Mouse (Mus musculus) liver, embryonic 16.5 days (tissue): ENCODE data around the gene Ccdc163. TPM values are rescaled to one million over a fixed set of nuclear protein-coding genes. Genes with fewer than 3 reads are reported as not detected.

Source experiments
- ATAC-seq: fragments of 200-750 bp; cut with Nextera tagmentation; 2 replicates; pipeline ENCODE4 v1.8.0; 2017; ENCODE audit warnings: low read depth, mild to moderate bottlenecking, moderate number of reproducible peaks, moderate library complexity
- H3K27ac ChIP-seq: fragments of 300-500 bp; sonication (generic); 2 replicates; pipeline ENCODE4 v1.5.1; 2014; ENCODE audit warnings: mild to moderate bottlenecking, low read length
- H3K27me3 ChIP-seq: fragments of 300-500 bp; sonication (generic); 2 replicates; pipeline ENCODE4 v1.6.1; 2014; ENCODE audit warnings: low read depth, low read length, mixed read lengths; ENCODE audit not compliant: control insufficient read depth, insufficient read depth
- H3K36me3 ChIP-seq: fragments of 300-500 bp; sonication (generic); 2 replicates; pipeline ENCODE4 v1.6.1; 2014; ENCODE audit warnings: mild to moderate bottlenecking; ENCODE audit not compliant: control insufficient read depth, insufficient read depth
- H3K4me1 ChIP-seq: fragments of 300-500 bp; sonication (generic); 2 replicates; pipeline ENCODE4 v1.6.1; 2014; ENCODE audit warnings: low read depth, low read length, mixed read lengths; ENCODE audit not compliant: control insufficient read depth
- H3K4me2 ChIP-seq: fragments of 300-500 bp; sonication (generic); 2 replicates; pipeline ENCODE4 v1.6.1; 2014; ENCODE audit warnings: low read depth, low read length, mixed read lengths
- H3K4me3 ChIP-seq: fragments of 300-500 bp; sonication (generic); 2 replicates; pipeline ENCODE4 v1.5.1; 2014; ENCODE audit warnings: low read depth, mild to moderate bottlenecking, low read length
- H3K9ac ChIP-seq: fragments of 300-500 bp; sonication (generic); 2 replicates; pipeline ENCODE4 v1.6.1; 2014; ENCODE audit warnings: low read depth, low read length
- H3K9me3 ChIP-seq: fragments of 300-500 bp; sonication (generic); replicated peaks from 2 replicates; pipeline ENCODE4 v1.6.1; 2016; ENCODE audit warnings: low read length; ENCODE audit not compliant: control insufficient read depth
- WGBS: fragments of 180-500 bp; shearing (Covaris S2); extraction: QIAGEN DNeasy Blood & Tissue Kit; methylation state at CpG from one replicate; pipeline ENCODE4 v1.1.7; 2014; ENCODE audit not compliant: insufficient replicate concordance; 5-methylcytosine and 5-hydroxymethylcytosine counted together
- polyA plus RNA-seq: library from polyadenylated mRNA; unstranded; fragments of >200 nt; fragmentation: Nextera tagmentation; extraction: Ambion mirVana; gene quantifications from 2 replicates; pipeline ENCODE4 v1.2.1, GENCODE M21; 2015

Gene Ccdc163
- polyA plus RNA-seq, 1 experiment from 2014 or later = 12.4 TPM

- H3K36me3 ChIP-seq = no peaks in the 10 kb centered on the region
- no peak for ATAC-seq
- H3K9me3 ChIP-seq = no peaks in the 10 kb centered on the region
- peaks cover 9% of the 10 kb centered on the region for H3K4me1 ChIP-seq
- no peaks in the 10 kb centered on the region for H3K27me3 ChIP-seq
- H3K4me2 ChIP-seq = no peak overlapping the region
- WGBS = 64% methylated on average over 1 of the region's 1 CpGs
- no peak overlapping the region for H3K4me3 ChIP-seq
- H3K9ac ChIP-seq = no peak overlapping the region
- H3K27ac ChIP-seq = no peak overlapping the region
Measured at GRCm38 (mm10) chr4:116712536-116712935, 4.2 kb downstream of the Ccdc163 start.

DNA sequence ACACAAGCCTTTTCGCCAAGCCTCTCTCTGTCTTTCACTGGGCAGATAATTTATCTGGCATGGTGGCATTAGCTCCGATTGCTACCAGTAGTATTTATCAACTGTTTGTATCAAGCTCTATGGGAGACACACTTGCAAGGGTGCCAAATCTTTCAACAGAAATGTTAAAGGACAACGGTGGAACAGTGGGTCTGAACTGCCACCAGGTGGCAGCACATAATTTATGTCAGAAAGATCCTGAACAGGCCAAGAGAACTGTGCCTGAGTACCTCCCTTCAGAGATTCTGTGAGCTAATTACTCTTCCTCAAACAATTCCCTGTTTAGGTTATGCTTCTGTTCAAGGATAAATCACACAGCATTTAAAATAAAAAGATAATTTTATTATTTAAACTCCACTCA lies 11.1 kb downstream of the Ccdc163 start:
- H3K4me3 ChIP-seq = no peak overlapping the region
- H3K36me3 ChIP-seq = no peaks in the 10 kb centered on the region
- peaks cover 2% of the 10 kb centered on the region; the same call in 1 of the 2 replicates for H3K27me3 ChIP-seq
- no peak overlapping the region for H3K4me2 ChIP-seq
- ATAC-seq = no peak
- WGBS = 15% methylated on average over 3 of the region's 3 CpGs
- H3K4me1 ChIP-seq = peaks cover 16% of the 10 kb centered on the region
- no peaks in the 10 kb centered on the region for H3K9me3 ChIP-seq
- H3K27ac ChIP-seq = no peak overlapping the region
- H3K9ac ChIP-seq = no peak overlapping the region

DNA sequence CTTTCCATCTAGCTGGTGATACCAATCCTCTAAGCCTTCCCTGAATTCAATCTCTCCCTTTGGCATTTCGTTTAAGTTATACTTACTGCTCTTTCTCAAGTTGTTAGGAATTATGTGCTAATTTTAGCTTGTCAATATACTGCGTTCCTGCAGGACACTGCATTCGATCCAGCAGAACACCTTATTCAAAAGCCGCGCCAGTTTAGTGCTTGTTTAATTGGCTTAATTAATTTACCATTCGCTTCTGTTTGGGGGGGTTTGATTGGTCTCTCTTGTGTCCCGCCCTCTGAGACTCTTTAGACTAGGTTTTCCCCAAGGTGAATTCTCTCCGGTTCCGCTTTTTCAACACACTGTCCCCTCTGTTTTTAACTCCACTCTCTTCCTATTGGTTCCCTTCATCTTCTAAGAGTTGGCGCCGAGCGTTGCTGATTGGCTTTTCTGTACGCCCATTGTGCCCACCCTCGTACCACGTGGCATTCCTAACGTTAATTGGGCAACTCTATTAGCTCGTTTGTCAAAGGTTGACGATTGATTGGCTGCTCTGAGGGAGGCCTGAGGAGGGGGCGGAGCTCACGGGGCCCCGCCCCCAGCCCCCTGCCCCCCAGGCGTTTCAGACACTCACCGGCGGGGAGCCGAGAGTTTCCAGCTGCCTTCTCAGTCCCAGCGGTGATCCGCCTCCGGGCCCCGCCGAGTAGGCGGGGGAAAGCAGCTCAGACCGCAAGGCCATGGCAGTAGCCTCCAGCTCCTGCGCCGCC lies 12.2 kb downstream of the Ccdc163 start, which contains the start of gene Tesk2:
Tesk2 (plus strand) TSS at position 606 of the 755 bp plus-strand sequence.
- under 1% methylated on average over 34 of the region's 34 CpGs for WGBS

DNA sequence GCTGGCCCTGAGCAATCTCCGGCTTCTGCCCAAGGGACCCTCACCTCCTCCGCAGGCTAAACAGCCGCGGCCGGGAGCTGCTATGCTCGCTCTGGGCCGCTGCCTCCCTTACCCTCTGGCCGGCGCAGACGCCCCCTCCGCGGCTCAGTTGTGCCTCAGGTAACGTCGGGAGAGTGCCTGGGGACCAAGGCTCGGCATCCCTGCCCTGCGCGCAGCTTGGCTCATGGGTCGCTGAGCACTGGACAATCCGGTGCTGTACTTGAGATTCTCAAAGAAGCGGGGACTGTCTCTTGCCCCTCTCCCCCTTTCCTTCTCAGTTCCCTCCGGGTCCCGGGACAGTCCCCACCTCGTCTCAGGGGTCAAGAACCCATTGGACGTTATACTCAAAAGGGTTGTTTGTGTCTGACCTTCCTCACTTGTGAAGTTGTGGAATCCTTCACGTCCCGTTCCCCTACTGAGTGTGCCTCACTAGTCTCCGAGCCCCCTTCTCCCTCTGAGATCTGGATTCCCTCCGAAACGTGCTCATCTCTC lies 12.9 kb downstream of the Ccdc163 start:
- Histone ChIP-seq H3K36me3 (no peaks in the 10 kb centered on the region), H3K4me1 (peaks cover 16% of the 10 kb centered on the region), H3K4me3 (peak overlapping the region; percentile 78), H3K4me2 (peak overlapping the region; percentile 93), H3K27me3 (peaks cover 2% of the 10 kb centered on the region; the same call in 1 of the 2 replicates), H3K27ac (peak overlapping the region; percentile 70), H3K9me3 (no peaks in the 10 kb centered on the region), H3K9ac (peak overlapping the region; percentile 87)
- no peak; the same call in 1 of the 2 replicates for ATAC-seq
- 1% methylated on average over 29 of the region's 29 CpGs for WGBS

More for the DNA sequence above, 12.2 kb downstream of the Ccdc163 start, which contains the start of gene Tesk2:
- peak within 1 kb of the TSS; percentile 78 for H3K4me3 ChIP-seq
- peaks cover 2% of the 10 kb centered on the region; the same call in 1 of the 2 replicates for H3K27me3 ChIP-seq
- peak; percentile 97 for ATAC-seq
- no peaks in the 10 kb centered on the region for H3K36me3 ChIP-seq
- H3K4me2 ChIP-seq = peak within 1 kb of the TSS; percentile 93
- peaks cover 16% of the 10 kb centered on the region for H3K4me1 ChIP-seq
- peak within 1 kb of the TSS; percentile 70 for H3K27ac ChIP-seq
- peak within 1 kb of the TSS; percentile 87 for H3K9ac ChIP-seq
- no peaks in the 10 kb centered on the region for H3K9me3 ChIP-seq

DNA sequence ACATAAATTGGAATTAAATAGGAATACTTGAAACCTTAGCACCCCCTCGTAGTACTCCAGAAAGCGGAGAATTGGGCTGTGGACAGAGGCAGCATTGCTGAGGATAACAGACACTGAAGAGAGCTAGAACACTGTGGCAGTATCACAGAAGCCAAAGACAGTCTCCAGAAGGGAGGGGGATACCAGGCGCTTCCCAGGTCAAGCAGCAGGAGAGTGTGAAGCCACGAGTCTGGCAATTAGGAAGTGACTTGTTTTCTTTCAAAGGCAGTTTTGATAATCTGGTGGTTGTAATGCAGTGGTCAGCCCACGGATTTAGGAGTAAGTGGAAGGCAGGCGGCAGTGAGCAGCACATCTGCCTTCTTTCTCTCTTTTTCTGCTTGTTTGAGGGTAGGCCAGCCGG lies 13.9 kb downstream of the Ccdc163 start:
- Histone ChIP-seq H3K4me3 (peak overlapping the region; percentile 78), H3K27me3 (peaks cover 2% of the 10 kb centered on the region; the same call in 1 of the 2 replicates), H3K27ac (no peak overlapping the region), H3K4me1 (peaks cover 16% of the 10 kb centered on the region), H3K9ac (no peak overlapping the region), H3K9me3 (no peaks in the 10 kb centered on the region), H3K36me3 (no peaks in the 10 kb centered on the region), H3K4me2 (peak overlapping the region; percentile 93)
- ATAC-seq = no peak
- WGBS = 48% methylated on average over 7 of the region's 7 CpGs

- Histone ChIP-seq H3K4me2 (no peak overlapping the region), H3K27me3 (peaks cover 2% of the 10 kb centered on the region; the same call in 1 of the 2 replicates), H3K4me1 (peaks cover 9% of the 10 kb centered on the region), H3K4me3 (no peak overlapping the region), H3K36me3 (no peaks in the 10 kb centered on the region), H3K27ac (no peak overlapping the region), H3K9ac (no peak overlapping the region), H3K9me3 (no peaks in the 10 kb centered on the region)
- WGBS = 61% methylated on average over 5 of the region's 5 CpGs
- no peak for ATAC-seq
Measured at GRCm38 (mm10) chr4:116725444-116725843, 17.1 kb downstream of the Ccdc163 start.

- Histone ChIP-seq H3K4me3 (no peak overlapping the region), H3K9ac (no peak overlapping the region), H3K27me3 (no peaks in the 10 kb centered on the region), H3K36me3 (no peaks in the 10 kb centered on the region), H3K4me2 (no peak overlapping the region), H3K4me1 (peaks cover under 1% of the 10 kb centered on the region), H3K27ac (no peak overlapping the region), H3K9me3 (no peaks in the 10 kb centered on the region)
- 48% methylated on average over 3 of the region's 3 CpGs for WGBS
- ATAC-seq = no peak
Measured at GRCm38 (mm10) chr4:116727401-116727800, 19.1 kb downstream of the Ccdc163 start.

GRCm38 (mm10) chr4:116729532-116729931 lies 21.2 kb downstream of the Ccdc163 start:
- Histone ChIP-seq H3K27me3 (no peaks in the 10 kb centered on the region), H3K9ac (no peak overlapping the region), H3K4me2 (no peak overlapping the region), H3K4me1 (no peaks in the 10 kb centered on the region; the same call in 1 of the 2 replicates), H3K36me3 (no peaks in the 10 kb centered on the region), H3K4me3 (no peak overlapping the region), H3K27ac (no peak overlapping the region), H3K9me3 (no peaks in the 10 kb centered on the region)
- ATAC-seq = no peak
- WGBS = 71% methylated on average over 3 of the region's 3 CpGs

GRCm38 (mm10) chr4:116731077-116731476 lies 22.8 kb downstream of the Ccdc163 start:
- no peak overlapping the region for H3K9ac ChIP-seq
- WGBS = 53% methylated on average over 9 of the region's 9 CpGs
- ATAC-seq = no peak
- H3K27ac ChIP-seq = no peak overlapping the region
- H3K4me1 ChIP-seq = no peaks in the 10 kb centered on the region; the same call in 1 of the 2 replicates
- no peaks in the 10 kb centered on the region for H3K9me3 ChIP-seq
- H3K4me3 ChIP-seq = no peak overlapping the region
- H3K27me3 ChIP-seq = no peaks in the 10 kb centered on the region
- H3K36me3 ChIP-seq = no peaks in the 10 kb centered on the region
- H3K4me2 ChIP-seq = no peak overlapping the region
